Mouse (Mus musculus) layer of hippocampus, postnatal 10 days (tissue): Measurements from ENCODE around the gene Aurkb. TPM values are rescaled to one million over a fixed set of nuclear protein-coding genes. Genes with fewer than 3 reads are reported as not detected.
A peak's percentile ranks its signal among the peaks of the same experiment; 100 is the strongest.

Source experiments
- DNase-seq, 2 experiments: peaks; one replicate each; pipeline ENCODE4 v3.0.0; 2021; ENCODE audit warnings: low spot score in 2 of 2
- total RNA-seq, 2 experiments: library from RNA; stranded (reverse); gene quantifications; 2 replicates each; pipeline ENCODE4 v1.2.3; 2021

The Aurkb gene
- total RNA-seq, 2 experiments from 2014 or later: 5.3 to 6.0 TPM

DNA sequence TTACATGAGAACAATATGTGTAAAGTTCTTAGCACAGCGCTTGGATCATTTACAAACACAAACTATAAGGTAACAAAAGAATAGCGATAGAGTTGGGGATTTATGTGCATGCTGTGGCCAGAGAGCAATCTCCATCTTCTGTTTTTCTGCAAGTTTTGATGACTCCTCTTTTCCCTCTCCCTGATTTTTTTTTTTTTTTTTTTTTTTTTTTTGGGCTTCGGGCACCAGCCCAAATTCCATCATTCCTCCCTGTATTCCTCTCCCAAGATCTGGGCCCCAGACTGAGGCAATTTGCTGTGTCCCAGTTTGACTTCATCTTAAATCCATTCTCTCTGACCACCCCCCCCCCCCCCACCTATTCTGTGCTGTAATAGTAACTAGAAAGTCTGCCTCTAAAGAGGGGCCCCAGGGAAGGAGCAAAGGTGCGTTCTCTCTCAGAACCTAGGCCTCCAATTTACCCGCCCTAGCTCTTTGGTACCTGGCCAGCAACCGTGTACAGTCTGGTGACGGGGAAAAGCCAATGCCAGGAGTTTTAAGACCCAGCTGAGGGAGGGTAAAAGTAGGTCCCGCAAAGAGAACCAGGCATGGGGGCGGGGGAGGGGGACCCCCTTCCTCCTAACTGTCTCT, 51.0 kb downstream of the Aurkb start:
- no peak for DNase-seq

DNA sequence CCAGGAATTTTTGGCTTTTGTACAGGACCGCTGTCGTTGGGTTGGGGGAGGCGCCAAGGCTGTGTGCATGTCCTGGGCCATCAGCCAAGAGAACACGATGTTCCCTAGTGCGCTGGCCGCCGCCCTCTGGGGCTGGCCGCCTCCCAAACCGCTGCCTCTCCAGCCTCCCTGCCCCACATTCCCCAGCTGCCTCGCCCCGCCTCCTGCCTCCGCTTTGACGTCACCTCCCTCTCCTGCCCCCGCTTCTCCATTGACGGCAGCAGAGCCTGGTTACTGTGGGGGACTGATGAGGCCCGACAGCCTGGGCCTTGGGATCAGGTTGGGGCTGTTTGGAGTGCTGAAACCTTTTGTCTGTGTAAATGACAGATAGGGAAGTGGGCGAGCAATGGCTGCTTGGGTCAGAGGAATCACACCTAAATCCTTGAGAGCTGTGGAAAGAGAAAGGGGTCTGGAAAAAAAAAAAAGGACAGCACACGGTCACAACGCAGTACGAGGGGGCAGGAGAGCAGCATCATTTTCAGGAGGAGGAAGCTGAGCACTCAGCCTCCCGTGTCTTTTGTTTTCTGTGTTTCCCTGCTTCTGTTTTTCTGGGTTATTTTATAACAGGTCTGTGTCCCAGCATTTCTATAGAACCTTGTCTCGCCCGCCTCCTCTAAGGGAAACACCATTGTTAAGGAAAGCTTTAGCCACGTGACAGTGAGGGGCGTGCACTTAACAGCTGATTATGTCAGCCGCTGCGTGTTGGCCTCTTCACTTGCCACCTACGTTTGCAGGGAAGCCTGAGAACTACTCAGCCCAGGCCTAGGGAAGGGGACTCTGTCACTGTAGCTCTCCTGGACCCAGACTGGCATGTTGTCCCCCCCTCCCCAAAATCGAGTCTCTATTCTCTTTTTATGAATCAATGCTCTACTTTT, 51.8 kb downstream of the Aurkb start:
- DNase-seq: peak; percentile 97 to 98

DNA sequence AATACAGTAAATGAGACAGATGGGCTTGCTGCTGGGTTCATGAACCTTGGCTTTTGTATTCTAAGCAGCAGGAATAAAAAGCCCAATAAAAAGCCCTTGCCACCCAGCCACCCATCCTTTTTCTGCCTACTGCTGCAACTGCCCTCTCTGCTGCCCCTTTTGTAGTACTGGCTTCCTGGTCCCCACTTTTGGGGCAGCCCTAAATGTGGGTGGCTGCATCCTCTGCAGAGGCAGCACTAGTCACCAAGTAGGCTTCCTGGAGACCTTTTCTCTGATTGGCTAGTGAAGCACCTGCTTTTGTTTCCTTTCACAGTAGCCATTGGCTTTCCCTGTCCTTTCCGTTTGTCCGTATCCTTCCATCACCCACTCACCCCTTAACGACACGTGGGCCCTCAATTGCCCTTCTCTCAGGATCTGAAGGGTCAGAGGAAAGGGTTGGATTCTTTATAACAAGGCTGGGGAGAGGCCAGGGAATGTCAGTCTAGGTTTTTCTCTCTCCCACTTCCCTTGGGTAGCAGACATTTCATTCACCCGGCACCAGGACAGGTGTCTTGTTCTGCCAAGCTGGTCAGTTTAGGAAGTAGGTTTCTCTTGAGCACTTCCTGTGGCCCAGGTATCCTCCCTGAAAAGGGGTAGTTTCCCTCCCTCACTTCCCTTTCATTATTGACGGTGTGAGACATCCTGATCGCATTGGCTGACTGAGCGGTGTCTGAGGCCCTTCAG, 52.8 kb downstream of the Aurkb start:
- peak in 1 of 2 experiments; percentile 24 for DNase-seq

DNA sequence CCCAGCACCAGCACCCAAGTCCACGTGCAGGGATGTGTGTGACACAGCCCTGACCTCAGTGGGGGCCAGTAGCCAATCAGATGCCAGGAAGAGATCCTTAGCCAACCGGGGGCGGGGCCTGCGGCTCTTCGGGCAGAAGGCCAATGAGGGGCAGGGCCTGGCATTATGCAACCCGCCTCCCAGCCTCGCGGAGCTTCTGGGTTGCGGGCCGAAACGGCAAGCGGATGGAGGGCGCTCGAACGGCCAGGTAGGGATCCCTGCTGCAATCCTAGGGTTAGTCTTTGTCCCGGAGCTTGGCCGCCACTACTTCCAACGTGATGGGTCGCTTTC, 53.3 kb downstream of the Aurkb start:
- peak; percentile 97 for DNase-seq

DNA sequence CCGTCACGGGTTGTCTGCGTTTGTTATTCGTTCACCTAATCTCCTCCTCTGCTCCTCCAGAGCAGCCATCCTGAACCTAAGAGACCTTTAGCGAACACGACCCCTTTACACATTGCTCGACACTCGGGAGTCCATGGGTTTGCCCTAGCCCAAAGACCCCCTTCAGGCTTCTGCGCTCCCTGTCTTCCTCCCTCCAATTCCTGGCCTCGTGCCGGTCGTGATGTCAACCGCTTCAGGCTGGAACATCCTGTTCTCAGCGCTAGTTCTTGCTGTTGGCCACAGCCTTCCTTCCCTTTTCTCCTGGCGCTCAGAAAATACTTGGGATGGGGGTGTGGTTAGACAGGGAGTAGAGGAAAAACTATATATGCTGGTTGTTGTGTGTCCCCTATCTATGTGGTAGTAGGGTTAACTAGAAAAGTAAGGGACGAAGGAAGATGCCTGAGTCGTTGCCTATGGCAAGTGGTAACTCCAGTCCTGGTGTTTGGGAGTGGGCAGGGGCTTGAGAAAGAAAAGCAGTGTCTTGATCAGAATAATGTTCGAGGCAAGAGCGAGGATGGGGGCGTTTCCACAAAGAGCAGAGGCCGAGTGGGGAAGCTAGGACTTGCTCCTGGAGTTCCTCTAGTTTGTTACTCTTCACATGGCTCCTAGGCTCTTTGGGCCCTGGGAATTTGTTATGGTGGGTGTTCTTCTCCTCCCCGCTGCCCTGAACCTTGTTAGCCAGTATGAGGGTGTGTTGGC, 53.9 kb downstream of the Aurkb start:
- DNase-seq: peak; percentile 78 to 84

DNA sequence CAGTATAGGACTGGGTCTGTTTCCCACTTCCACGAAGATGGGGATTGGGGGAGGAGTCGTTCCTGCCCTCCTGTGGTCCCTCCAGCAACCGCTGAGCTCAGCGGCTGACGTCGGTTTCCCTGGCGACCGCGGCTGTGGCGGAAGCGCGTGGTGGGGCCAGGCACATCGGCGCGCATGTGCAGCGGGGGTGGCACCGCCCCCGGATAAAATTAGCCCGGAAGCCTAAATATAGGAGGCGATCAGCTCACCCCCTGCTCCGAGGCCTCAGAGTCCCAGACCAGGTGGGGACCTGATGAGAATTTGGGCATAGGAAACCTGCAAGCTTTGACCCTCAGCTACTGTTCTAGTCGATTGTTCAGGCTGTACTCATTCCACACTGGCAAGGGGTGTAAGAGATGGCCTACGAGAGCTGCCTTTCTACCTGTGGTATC, 54.5 kb downstream of the Aurkb start:
- peak; percentile 89 to 91 for DNase-seq

DNA sequence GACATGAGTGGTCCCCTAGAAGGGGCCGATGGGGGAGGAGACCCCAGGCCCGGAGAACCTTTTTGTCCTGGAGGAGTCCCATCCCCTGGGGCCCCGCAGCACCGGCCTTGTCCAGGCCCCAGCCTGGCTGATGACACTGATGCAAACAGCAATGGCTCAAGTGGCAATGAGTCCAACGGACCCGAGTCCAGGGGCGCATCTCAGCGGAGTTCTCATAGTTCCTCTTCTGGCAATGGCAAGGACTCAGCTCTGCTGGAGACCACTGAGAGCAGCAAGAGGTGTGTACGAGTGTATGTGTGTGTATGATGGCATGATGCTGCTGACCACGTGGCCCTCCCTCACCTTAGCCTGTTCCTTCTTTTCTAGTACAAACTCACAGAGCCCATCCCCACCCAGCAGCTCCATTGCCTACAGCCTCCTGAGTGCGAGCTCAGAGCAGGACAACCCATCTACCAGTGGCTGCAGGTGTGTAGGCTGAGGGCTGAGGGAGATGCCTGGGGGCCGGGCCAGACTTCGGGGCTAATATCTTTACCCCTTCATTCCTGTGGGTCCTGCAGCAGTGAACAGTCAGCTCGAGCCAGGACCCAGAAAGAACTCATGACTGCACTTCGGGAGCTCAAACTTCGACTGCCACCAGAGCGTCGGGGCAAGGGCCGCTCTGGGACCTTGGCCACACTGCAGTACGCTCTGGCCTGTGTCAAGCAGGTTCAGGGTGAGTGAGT, 55.4 kb downstream of the Aurkb start:
- DNase-seq: peak; percentile 19 to 27

Other genes starting within 250 kb of the Aurkb start
- 10 to 100 TPM; 82.4 to 87.0 TPM for gene Ndel1, start 173.8 kb upstream of the Aurkb start, total RNA-seq
- gene Rnf222, start 157.1 kb upstream of the Aurkb start, total RNA-seq: not detected
- 100 to 1,000 TPM; 734 to 739 TPM for gene Rpl26, start 144.1 kb upstream of the Aurkb start, total RNA-seq
- under 1 TPM; 0.45 to 0.62 TPM for gene Odf4, start 118.6 kb upstream of the Aurkb start, total RNA-seq
- gene Arhgef15, start 88.2 kb upstream of the Aurkb start, total RNA-seq: 10 to 100 TPM; 12.2 to 17.4 TPM
- 1 to 10 TPM; 4.3 to 4.4 TPM for gene Slc25a35, start 77.5 kb upstream of the Aurkb start, total RNA-seq
- 10 to 100 TPM; 16.2 to 20.5 TPM for gene Rangrf, start 70.5 kb upstream of the Aurkb start, total RNA-seq
- 10 to 100 TPM; 26.2 to 37.5 TPM for gene Pfas, start 37.2 kb upstream of the Aurkb start, total RNA-seq
- 10 to 100 TPM; 41.1 to 50.7 TPM for gene Ctc1, start 29.7 kb upstream of the Aurkb start, total RNA-seq
- gene Borcs6, start 14.1 kb downstream of the Aurkb start, total RNA-seq: 10 to 100 TPM; 24.2 to 24.9 TPM
- 10 to 100 TPM; 10.4 to 14.0 TPM for gene Tmem107, start 25.2 kb downstream of the Aurkb start, total RNA-seq
- gene Vamp2, start 42.8 kb downstream of the Aurkb start, total RNA-seq: 1,000 to 10,000 TPM in 1 of 2 experiments, 100 to 1,000 TPM in 1; 909 to 1,029 TPM
- 10 to 100 TPM; 54.4 to 67.2 TPM for gene Per1, start 49.6 kb downstream of the Aurkb start, total RNA-seq
- under 1 TPM; 0.54 to 0.96 TPM for gene Hes7, start 74.8 kb downstream of the Aurkb start, total RNA-seq
- gene 9130213A22Rik, start 76.9 kb downstream of the Aurkb start, total RNA-seq: under 1 TPM; 0.59 to 0.89 TPM
- 1 to 10 TPM; 5.8 to 6.6 TPM for gene Aloxe3, start 80.2 kb downstream of the Aurkb start, total RNA-seq
- gene Alox12b, start 111.3 kb downstream of the Aurkb start, total RNA-seq: under 1 TPM; 0.27 to 0.31 TPM
- 1 to 10 TPM; 5.2 to 6.9 TPM for gene Alox8, start 152.2 kb downstream of the Aurkb start, total RNA-seq
- gene Gucy2e, start 191.4 kb downstream of the Aurkb start, total RNA-seq: under 1 TPM; 0.60 to 0.94 TPM